Mouse (Mus musculus): ENCODE measurements around the gene Pbx3. TPM values are rescaled to one million over a fixed set of nuclear protein-coding genes. Genes with fewer than 3 reads are reported as not detected.

The Pbx3 gene
- total RNA-seq, 2 experiments from 2014 or later = 8.2 to 11.0 TPM

GRCm38 (mm10) chr2:34289726-34290125, 83.2 kb downstream of the Pbx3 start:
- no peak for DNase-seq

- no peak for DNase-seq
These were observed 88.7 kb downstream of the Pbx3 start for GRCm38 (mm10) chr2:34284239-34284638.

GRCm38 (mm10) chr2:34280996-34281395, 91.9 kb downstream of the Pbx3 start:
- no peak for DNase-seq

- no peak for DNase-seq
These were observed 93.2 kb downstream of the Pbx3 start for GRCm38 (mm10) chr2:34279726-34280125.

- DNase-seq = no peak
These were observed 97.2 kb downstream of the Pbx3 start for GRCm38 (mm10) chr2:34275630-34276193.

GRCm38 (mm10) chr2:34262046-34262445, 110.9 kb downstream of the Pbx3 start:
- DNase-seq = no peak

- DNase-seq = no peak
These were observed 112.3 kb downstream of the Pbx3 start for GRCm38 (mm10) chr2:34260653-34261076.

- no peak for DNase-seq
These were observed 114.7 kb downstream of the Pbx3 start for GRCm38 (mm10) chr2:34258256-34258655.

GRCm38 (mm10) chr2:34257611-34258010, 115.3 kb downstream of the Pbx3 start:
- DNase-seq = no peak

- no peak for DNase-seq
These were observed 116.9 kb downstream of the Pbx3 start for GRCm38 (mm10) chr2:34256000-34256553.

- DNase-seq = no peak
These were observed 119.3 kb downstream of the Pbx3 start for GRCm38 (mm10) chr2:34253627-34254026.

- DNase-seq = no peak
These were observed 119.8 kb downstream of the Pbx3 start for GRCm38 (mm10) chr2:34253111-34253510.

GRCm38 (mm10) chr2:34252286-34252685, 120.7 kb downstream of the Pbx3 start:
- DNase-seq = no peak

- no peak for DNase-seq
These were observed 122.8 kb downstream of the Pbx3 start for GRCm38 (mm10) chr2:34249961-34250658.

- peak; percentile 50 to 63 for DNase-seq
These were observed 123.6 kb downstream of the Pbx3 start for GRCm38 (mm10) chr2:34249141-34249960.

- DNase-seq = no peak
These were observed 132.1 kb downstream of the Pbx3 start for GRCm38 (mm10) chr2:34240885-34241284.

- no peak for DNase-seq
These were observed 133.6 kb downstream of the Pbx3 start for GRCm38 (mm10) chr2:34239315-34239858.

GRCm38 (mm10) chr2:34235467-34236075, 137.4 kb downstream of the Pbx3 start:
- DNase-seq = peak in 1 of 2 experiments; percentile 4

GRCm38 (mm10) chr2:34234274-34234673, 138.7 kb downstream of the Pbx3 start:
- DNase-seq = no peak

GRCm38 (mm10) chr2:34233271-34233670, 139.7 kb downstream of the Pbx3 start:
- no peak for DNase-seq

GRCm38 (mm10) chr2:34227688-34228087, 145.3 kb downstream of the Pbx3 start:
- no peak for DNase-seq

GRCm38 (mm10) chr2:34225470-34225869, 147.5 kb downstream of the Pbx3 start:
- no peak for DNase-seq

All from heart, adult 18-20 months (tissue).